Mouse (Mus musculus) erythroblast, adult 5-6 weeks (primary cell): Measurements from ENCODE around the gene Lrba. TPM values are rescaled to one million over a fixed set of nuclear protein-coding genes. Genes with fewer than 3 reads are reported as not detected.

Experiments used
- ATAC-seq: replicated peaks from 2 replicates; pipeline ENCODE4 v1.8.0; 2016; ENCODE audit warnings: moderate number of reproducible peaks, mild to moderate bottlenecking, moderate TSS enrichment, inconsistent platforms; ENCODE audit not compliant: poor library complexity, low FRiP score, severe bottlenecking
- total RNA-seq, 2 experiments: library from RNA; stranded (forward) in 1 of 2; stranded (reverse) in 1 of 2; fragments of 150-400 nt in 1 of 2; fragments of 200-764, 138-1000 nt in 1 of 2; gene quantifications; 2 replicates each; pipeline versions ENCODE4 v1.2.3 to v1.2.4; 2015 to 2017; ENCODE audit warnings: low replicate concordance in 2 of 2

The Lrba gene
- 3.5 and 7.9 TPM in 2 replicates for total RNA-seq (2015; ENCODE audit: low replicate concordance)
- total RNA-seq (2017; ENCODE audit: low replicate concordance) = 13.5 and 18.1 TPM in 2 replicates

GRCm38 (mm10) chr3:86224564-86225421 lies at the start of gene Lrba:
Gene Lrba (plus strand): TSS chr3:86224680.
- peak; percentile 80 for ATAC-seq

- ATAC-seq = no peak
Measured at GRCm38 (mm10) chr3:86179714-86180113, 44.8 kb upstream of the Lrba start.

- ATAC-seq = no peak
Measured at GRCm38 (mm10) chr3:86181107-86181506, 43.4 kb upstream of the Lrba start.

- ATAC-seq = no peak
Measured at GRCm38 (mm10) chr3:86184546-86184945, 39.9 kb upstream of the Lrba start.

GRCm38 (mm10) chr3:86187736-86188389 lies 36.6 kb upstream of the Lrba start:
- ATAC-seq = no peak

- no peak for ATAC-seq
Measured at GRCm38 (mm10) chr3:86195981-86196380, 28.5 kb upstream of the Lrba start.

GRCm38 (mm10) chr3:86196471-86196870 lies 28.0 kb upstream of the Lrba start:
- no peak for ATAC-seq

GRCm38 (mm10) chr3:86201645-86202175 lies 22.8 kb upstream of the Lrba start:
- ATAC-seq = no peak

GRCm38 (mm10) chr3:86202449-86202848 lies 22.0 kb upstream of the Lrba start:
- no peak for ATAC-seq

GRCm38 (mm10) chr3:86204608-86205358 lies 19.7 kb upstream of the Lrba start:
- ATAC-seq = no peak

- ATAC-seq = no peak
Measured at GRCm38 (mm10) chr3:86206556-86206955, 17.9 kb upstream of the Lrba start.

GRCm38 (mm10) chr3:86210267-86210939 lies 14.1 kb upstream of the Lrba start:
- ATAC-seq = no peak

GRCm38 (mm10) chr3:86210959-86211358 lies 13.5 kb upstream of the Lrba start:
- ATAC-seq = no peak

- no peak for ATAC-seq
Measured at GRCm38 (mm10) chr3:86214248-86214647, 10.2 kb upstream of the Lrba start.

- ATAC-seq = peak; percentile 86
Measured at GRCm38 (mm10) chr3:86223634-86224313, 706 bp upstream of the Lrba start.

- ATAC-seq = no peak
Measured at GRCm38 (mm10) chr3:86224314-86224563, 241 bp upstream of the Lrba start.

- no peak for ATAC-seq
Measured at GRCm38 (mm10) chr3:86231532-86232086, 7.1 kb downstream of the Lrba start.

GRCm38 (mm10) chr3:86247193-86247592 lies 22.7 kb downstream of the Lrba start:
- ATAC-seq = no peak

GRCm38 (mm10) chr3:86251212-86251611 lies 26.7 kb downstream of the Lrba start:
- ATAC-seq = peak; percentile 75
